Mouse (Mus musculus) hindbrain, embryonic 13.5 days (tissue): ENCODE results near the gene Eif3k. TPM values are rescaled to one million over a fixed set of nuclear protein-coding genes. Genes with fewer than 3 reads are reported as not detected.
"Not testable (repeated sequence)": the region's sequence is repeated elsewhere in the genome, so short reads cannot be mapped to it uniquely, and the experiment has no call there.

ENCODE experiments used
- ATAC-seq: fragments of 200-750 bp; cut with Nextera tagmentation; 2 replicates; pipeline ENCODE4 v1.8.0; 2017; ENCODE audit warnings: moderate TSS enrichment; ENCODE audit not compliant: low FRiP score
- H3K27ac ChIP-seq: fragments of 300-500 bp; sonication (generic); 2 replicates; pipeline ENCODE4 v1.5.1; 2015; ENCODE audit warnings: inconsistent platforms, mild to moderate bottlenecking, moderate library complexity
- H3K27me3 ChIP-seq: fragments of 300-500 bp; sonication (generic); 2 replicates; pipeline ENCODE4 v1.6.1; 2015; ENCODE audit warnings: mild to moderate bottlenecking, inconsistent platforms
- H3K36me3 ChIP-seq: fragments of 300-500 bp; sonication (generic); 2 replicates; pipeline ENCODE4 v1.6.1; 2015; ENCODE audit warnings: mild to moderate bottlenecking, inconsistent platforms
- H3K4me1 ChIP-seq: fragments of 300-500 bp; sonication (generic); replicated peaks from 2 replicates; pipeline ENCODE4 v1.6.1; 2015; ENCODE audit warnings: inconsistent platforms
- H3K4me2 ChIP-seq: fragments of 300-500 bp; sonication (generic); 2 replicates; pipeline ENCODE4 v1.6.1; 2015; ENCODE audit warnings: inconsistent platforms, mild to moderate bottlenecking, moderate library complexity
- H3K4me3 ChIP-seq: fragments of 300-500 bp; sonication (generic); 2 replicates; pipeline ENCODE4 v1.5.1; 2015; ENCODE audit warnings: mild to moderate bottlenecking, inconsistent platforms
- H3K9ac ChIP-seq: fragments of 300-500 bp; sonication (generic); 2 replicates; pipeline ENCODE4 v1.6.1; 2015; ENCODE audit warnings: mild to moderate bottlenecking, inconsistent platforms
- H3K9me3 ChIP-seq: fragments of 300-500 bp; sonication (generic); 2 replicates; pipeline ENCODE4 v1.6.1; 2016; ENCODE audit warnings: inconsistent platforms
- WGBS: fragments of 180-500 bp; shearing (Covaris S2); methylation state at CpG from one replicate; pipeline ENCODE4 v1.1.7; 2015; 5-methylcytosine and 5-hydroxymethylcytosine counted together
- polyA plus RNA-seq: library from polyadenylated mRNA; unstranded; fragments of >200 nt; fragmentation: Nextera tagmentation; extraction: Ambion mirVana; gene quantifications from 2 replicates; pipeline ENCODE4 v1.2.1, GENCODE M21; 2015

Eif3k gene
- polyA plus RNA-seq, 1 experiment from 2014 or later = 315 TPM

- Histone ChIP-seq H3K27me3 (no peaks in the 10 kb centered on the region), H3K9ac (peak overlapping the region; percentile 67), H3K4me2 (peak overlapping the region; percentile 64), H3K9me3 (no peaks in the 10 kb centered on the region), H3K36me3 (peaks cover 20% of the 10 kb centered on the region), H3K4me3 (peak overlapping the region; percentile 77), H3K27ac (peak overlapping the region; percentile 67), H3K4me1 (peaks cover 16% of the 10 kb centered on the region)
- 16% methylated on average over 19 of the region's 19 CpGs for WGBS
- peak; percentile 72 for ATAC-seq
Measured at GRCm38 (mm10) chr7:28982274-28983013, 780 bp upstream of the Eif3k start.

GRCm38 (mm10) chr7:28977556-28977955, 4.1 kb downstream of the Eif3k start:
- Histone ChIP-seq H3K36me3 (peaks cover 61% of the 10 kb centered on the region), H3K4me2 (no peak overlapping the region), H3K27ac (no peak overlapping the region), H3K4me1 (peaks cover 14% of the 10 kb centered on the region), H3K9me3 (no peaks in the 10 kb centered on the region), H3K9ac (no peak overlapping the region), H3K4me3 (no peak overlapping the region), H3K27me3 (no peaks in the 10 kb centered on the region)
- no peak for ATAC-seq
- WGBS = 96% methylated on average over 9 of the region's 9 CpGs

- peaks cover 73% of the 10 kb centered on the region for H3K36me3 ChIP-seq
- H3K9ac ChIP-seq = no peak overlapping the region
- H3K27me3 ChIP-seq = no peaks in the 10 kb centered on the region
- H3K4me2 ChIP-seq = no peak overlapping the region
- no peaks in the 10 kb centered on the region for H3K9me3 ChIP-seq
- no peak overlapping the region for H3K4me3 ChIP-seq
- no peaks in the 10 kb centered on the region for H3K4me1 ChIP-seq
- 85% methylated on average over 8 of the region's 8 CpGs for WGBS
- no peak overlapping the region for H3K27ac ChIP-seq
- ATAC-seq = no peak
Measured at GRCm38 (mm10) chr7:28973025-28973424, 8.6 kb downstream of the Eif3k start.

- Histone ChIP-seq H3K27ac (no peak overlapping the region), H3K4me2 (no peak overlapping the region), H3K4me1 (no peaks in the 10 kb centered on the region), H3K9me3 (no peaks in the 10 kb centered on the region), H3K4me3 (no peak overlapping the region), H3K36me3 (peaks cover 69% of the 10 kb centered on the region), H3K9ac (no peak overlapping the region), H3K27me3 (no peaks in the 10 kb centered on the region)
- ATAC-seq = no peak
- 74% methylated on average over 8 of the region's 8 CpGs for WGBS
Measured at GRCm38 (mm10) chr7:28972542-28972985, 9.1 kb downstream of the Eif3k start.

- Histone ChIP-seq H3K27me3 (no peaks in the 10 kb centered on the region), H3K4me2 (no peak overlapping the region), H3K4me1 (no peaks in the 10 kb centered on the region), H3K4me3 (no peak overlapping the region), H3K36me3 (peaks cover 61% of the 10 kb centered on the region), H3K9me3 (no peaks in the 10 kb centered on the region), H3K9ac (no peak overlapping the region), H3K27ac (no peak overlapping the region)
- 88% methylated on average over 6 of the region's 6 CpGs for WGBS
- ATAC-seq = no peak
Measured at GRCm38 (mm10) chr7:28971770-28972269, 9.8 kb downstream of the Eif3k start.

- 88% methylated on average over 7 of the region's 7 CpGs for WGBS
- Histone ChIP-seq H3K36me3 (peaks cover 53% of the 10 kb centered on the region), H3K9me3 (no peaks in the 10 kb centered on the region), H3K4me1 (no peaks in the 10 kb centered on the region), H3K4me2 (no peak overlapping the region), H3K4me3 (no peak overlapping the region), H3K27me3 (no peaks in the 10 kb centered on the region), H3K9ac (no peak overlapping the region), H3K27ac (no peak overlapping the region)
- ATAC-seq = no peak
Measured at GRCm38 (mm10) chr7:28971029-28971428, 10.6 kb downstream of the Eif3k start.

GRCm38 (mm10) chr7:28969672-28970394, 11.8 kb downstream of the Eif3k start:
- WGBS = 75% methylated on average over 12 of the region's 12 CpGs
- no peaks in the 10 kb centered on the region for H3K9me3 ChIP-seq
- H3K27ac ChIP-seq = no peak overlapping the region
- H3K4me1 ChIP-seq = no peaks in the 10 kb centered on the region
- no peaks in the 10 kb centered on the region for H3K27me3 ChIP-seq
- H3K9ac ChIP-seq = 0 out of 2 replicates have a peak overlapping the region, but pooled peaks have one; percentile 24
- no peak overlapping the region for H3K4me2 ChIP-seq
- ATAC-seq = no peak
- peaks cover 46% of the 10 kb centered on the region for H3K36me3 ChIP-seq
- no peak overlapping the region for H3K4me3 ChIP-seq

GRCm38 (mm10) chr7:28969271-28969670, 12.4 kb downstream of the Eif3k start:
- Histone ChIP-seq H3K9me3 (no peaks in the 10 kb centered on the region), H3K4me1 (no peaks in the 10 kb centered on the region), H3K27ac (no peak overlapping the region), H3K4me2 (no peak overlapping the region), H3K9ac (no peak overlapping the region), H3K27me3 (no peaks in the 10 kb centered on the region), H3K4me3 (no peak overlapping the region), H3K36me3 (peaks cover 40% of the 10 kb centered on the region)
- ATAC-seq = no peak
- 85% methylated on average over 1 of the region's 1 CpGs for WGBS

GRCm38 (mm10) chr7:28968120-28968519, 13.5 kb downstream of the Eif3k start:
- not testable (repeated sequence) for H3K9ac ChIP-seq, H3K27me3 ChIP-seq, H3K4me3 ChIP-seq, ATAC-seq, H3K4me1 ChIP-seq, H3K4me2 ChIP-seq, H3K9me3 ChIP-seq, H3K27ac ChIP-seq
- WGBS = 97% methylated on average over 8 of the region's 8 CpGs
- peaks cover 29% of the 10 kb centered on the region for H3K36me3 ChIP-seq

GRCm38 (mm10) chr7:28966751-28967505, 14.7 kb downstream of the Eif3k start:
- no peaks in the 10 kb centered on the region for H3K9me3 ChIP-seq
- H3K9ac ChIP-seq = no peak overlapping the region
- no peak overlapping the region for H3K4me2 ChIP-seq
- H3K36me3 ChIP-seq = peaks cover 22% of the 10 kb centered on the region
- ATAC-seq = no peak
- no peak overlapping the region for H3K27ac ChIP-seq
- no peak overlapping the region for H3K4me3 ChIP-seq
- no peaks in the 10 kb centered on the region for H3K27me3 ChIP-seq
- peaks cover 5% of the 10 kb centered on the region; the same call in 1 of the 2 replicates for H3K4me1 ChIP-seq
- WGBS = 70% methylated on average over 4 of the region's 4 CpGs

GRCm38 (mm10) chr7:28966181-28966580, 15.5 kb downstream of the Eif3k start:
- no peaks in the 10 kb centered on the region for H3K9me3 ChIP-seq
- no peaks in the 10 kb centered on the region for H3K27me3 ChIP-seq
- peaks cover 14% of the 10 kb centered on the region for H3K36me3 ChIP-seq
- peaks cover 8% of the 10 kb centered on the region for H3K4me1 ChIP-seq
- 91% methylated on average over 4 of the region's 5 CpGs for WGBS
- no peak overlapping the region for H3K27ac ChIP-seq
- no peak overlapping the region for H3K4me2 ChIP-seq
- no peak overlapping the region for H3K4me3 ChIP-seq
- no peak for ATAC-seq
- no peak overlapping the region for H3K9ac ChIP-seq

GRCm38 (mm10) chr7:28965346-28965840, 16.3 kb downstream of the Eif3k start:
- H3K4me1 ChIP-seq = peaks cover 16% of the 10 kb centered on the region
- no peaks in the 10 kb centered on the region for H3K27me3 ChIP-seq
- H3K4me2 ChIP-seq = no peak overlapping the region
- H3K9me3 ChIP-seq = no peaks in the 10 kb centered on the region
- WGBS = 85% methylated on average over 5 of the region's 5 CpGs
- no peak overlapping the region for H3K9ac ChIP-seq
- H3K27ac ChIP-seq = no peak overlapping the region
- ATAC-seq = no peak
- no peak overlapping the region for H3K4me3 ChIP-seq
- peaks cover 8% of the 10 kb centered on the region for H3K36me3 ChIP-seq
